Mouse (Mus musculus): ENCODE measurements around the gene Klk1b4.
"Not testable (repeated sequence)": the region's sequence is repeated elsewhere in the genome, so short reads cannot be mapped to it uniquely, and the experiment has no call there.

The Klk1b4 gene

GRCm38 (mm10) chr7:44207135-44207534 is at the start of gene Klk1b4:
Klk1b4 (plus strand) TSS chr7:44207435.
- DNase-seq (ENCODE audit: low read depth, low spot score), result not testable (repeated sequence)

- peak; percentile 61 for DNase-seq (ENCODE audit: low read depth, low spot score)
Measured at GRCm38 (mm10) chr7:44179299-44180045, 27.8 kb upstream of the Klk1b4 start.

- not testable (repeated sequence) for DNase-seq (ENCODE audit: low read depth, low spot score)
Measured at GRCm38 (mm10) chr7:44186516-44186915, 20.7 kb upstream of the Klk1b4 start.

GRCm38 (mm10) chr7:44187936-44188335 is 19.3 kb upstream of the Klk1b4 start, which contains the start of gene Klk1b24:
Klk1b24 (plus strand) TSS chr7:44188236.
- DNase-seq (ENCODE audit: low read depth, low spot score), result not testable (repeated sequence)

GRCm38 (mm10) chr7:44193466-44193865 is 13.8 kb upstream of the Klk1b4 start:
- not testable (repeated sequence) for DNase-seq (ENCODE audit: low read depth, low spot score)

- DNase-seq (ENCODE audit: low read depth, low spot score), result no peak
Measured at GRCm38 (mm10) chr7:44197891-44198290, 9.3 kb upstream of the Klk1b4 start, which contains the start of gene Klk1b3. Klk1b3 (plus strand) TSS chr7:44198191.

- no peak for DNase-seq (ENCODE audit: low read depth, low spot score)
Measured at GRCm38 (mm10) chr7:44208307-44208706, 1.1 kb downstream of the Klk1b4 start.

- no peak for DNase-seq (ENCODE audit: low read depth, low spot score)
Measured at GRCm38 (mm10) chr7:44215645-44216044, 8.4 kb downstream of the Klk1b4 start, which contains the start of gene Klk1b5. Klk1b5 (plus strand) TSS chr7:44215945.

- peak; percentile 18 for DNase-seq (ENCODE audit: low read depth, low spot score)
Measured at GRCm38 (mm10) chr7:44221601-44222000, 14.4 kb downstream of the Klk1b4 start.

- not testable (repeated sequence) for DNase-seq (ENCODE audit: low read depth, low spot score)
Measured at GRCm38 (mm10) chr7:44222335-44222734, 15.1 kb downstream of the Klk1b4 start.

GRCm38 (mm10) chr7:44225076-44225475 is 17.8 kb downstream of the Klk1b4 start, which contains the start of gene Klk1:
Klk1 (plus strand) TSS chr7:44225360.
- peak; percentile 87 for DNase-seq (ENCODE audit: low read depth, low spot score)

- DNase-seq (ENCODE audit: low read depth, low spot score), result no peak
Measured at GRCm38 (mm10) chr7:44235909-44236308, 28.7 kb downstream of the Klk1b4 start, which contains the start of gene Gm36864. Gm36864 (plus strand) TSS chr7:44236177.

- DNase-seq (ENCODE audit: low read depth, low spot score), result no peak
Measured at GRCm38 (mm10) chr7:44239913-44240312, 32.7 kb downstream of the Klk1b4 start.

GRCm38 (mm10) chr7:44240712-44241111 is 33.5 kb downstream of the Klk1b4 start:
- peak; percentile 54 for DNase-seq (ENCODE audit: low read depth, low spot score)

GRCm38 (mm10) chr7:44241163-44241562 is 33.9 kb downstream of the Klk1b4 start:
- no peak for DNase-seq (ENCODE audit: low read depth, low spot score)

GRCm38 (mm10) chr7:44244080-44244479 is 36.8 kb downstream of the Klk1b4 start:
- DNase-seq (ENCODE audit: low read depth, low spot score), result no peak

- peak; percentile 93 for DNase-seq (ENCODE audit: low read depth, low spot score)
Measured at GRCm38 (mm10) chr7:44246055-44246983, 39.1 kb downstream of the Klk1b4 start, which contains the start of the genes 1700028J19Rik and 2410002F23Rik. 1700028J19Rik (minus strand) TSS chr7:44246695. 2410002F23Rik (plus strand) TSS chr7:44246722.

- peak; percentile 79 for DNase-seq (ENCODE audit: low read depth, low spot score)
Measured at GRCm38 (mm10) chr7:44246984-44247470, 39.8 kb downstream of the Klk1b4 start.

GRCm38 (mm10) chr7:44247971-44248370 is 40.7 kb downstream of the Klk1b4 start:
- DNase-seq (ENCODE audit: low read depth, low spot score), result no peak

- no peak for DNase-seq (ENCODE audit: low read depth, low spot score)
Measured at GRCm38 (mm10) chr7:44249248-44249647, 42.0 kb downstream of the Klk1b4 start.

GRCm38 (mm10) chr7:44250732-44251275 is 43.6 kb downstream of the Klk1b4 start:
- DNase-seq (ENCODE audit: low read depth, low spot score), result not testable (repeated sequence)
